Mouse (Mus musculus): ENCODE measurements around the gene Gprin3.
"Not testable (repeated sequence)": the region's sequence is repeated elsewhere in the genome, so short reads cannot be mapped to it uniquely, and the experiment has no call there.

Gprin3 gene

GRCm38 (mm10) chr6:59341146-59341545 lies 84.9 kb downstream of the Gprin3 start:
- no peak for DNase-seq

GRCm38 (mm10) chr6:59328297-59328696 lies 97.8 kb downstream of the Gprin3 start:
- no peak for DNase-seq

GRCm38 (mm10) chr6:59315868-59316267 lies 110.2 kb downstream of the Gprin3 start:
- DNase-seq = no peak

- DNase-seq = no peak
These were observed 111.0 kb downstream of the Gprin3 start for GRCm38 (mm10) chr6:59315090-59315489.

- DNase-seq = no peak
These were observed 112.9 kb downstream of the Gprin3 start for GRCm38 (mm10) chr6:59313162-59313561.

GRCm38 (mm10) chr6:59311241-59311640 lies 114.9 kb downstream of the Gprin3 start:
- no peak for DNase-seq

GRCm38 (mm10) chr6:59304235-59304942 lies 121.7 kb downstream of the Gprin3 start:
- DNase-seq = not testable (repeated sequence)

- no peak for DNase-seq
These were observed 123.1 kb downstream of the Gprin3 start for GRCm38 (mm10) chr6:59303031-59303430.
